Mouse (Mus musculus) kidney, embryonic 15.5 days (tissue): ENCODE data around the gene Pdgfb. TPM values are rescaled to one million over a fixed set of nuclear protein-coding genes. Genes with fewer than 3 reads are reported as not detected.

Experiments
- ATAC-seq: fragments of 200-750 bp; cut with Nextera tagmentation; replicated peaks from 2 replicates; pipeline ENCODE4 v1.8.0; 2017; ENCODE audit warnings: moderate TSS enrichment; ENCODE audit not compliant: low FRiP score
- H3K27ac ChIP-seq: fragments of 300-500 bp; sonication (generic); 2 replicates; pipeline ENCODE4 v1.5.1; 2015; ENCODE audit warnings: mild to moderate bottlenecking, inconsistent platforms
- H3K27me3 ChIP-seq: fragments of 300-500 bp; sonication (generic); 2 replicates; pipeline ENCODE4 v1.6.1; 2015; ENCODE audit warnings: inconsistent platforms
- H3K36me3 ChIP-seq: fragments of 300-500 bp; sonication (generic); 2 replicates; pipeline ENCODE4 v1.6.1; 2015; ENCODE audit warnings: inconsistent platforms
- H3K4me1 ChIP-seq: fragments of 300-500 bp; sonication (generic); 2 replicates; pipeline ENCODE4 v1.6.1; 2015; ENCODE audit warnings: inconsistent platforms
- H3K4me2 ChIP-seq: fragments of 300-500 bp; sonication (generic); 2 replicates; pipeline ENCODE4 v1.6.1; 2015; ENCODE audit warnings: moderate library complexity, mild to moderate bottlenecking, inconsistent platforms
- H3K4me3 ChIP-seq: fragments of 300-500 bp; sonication (generic); replicated peaks from 2 replicates; pipeline ENCODE4 v1.5.1; 2015; ENCODE audit warnings: mild to moderate bottlenecking, inconsistent platforms
- H3K9ac ChIP-seq: fragments of 300-500 bp; sonication (generic); 2 replicates; pipeline ENCODE4 v1.6.1; 2015; ENCODE audit warnings: mild to moderate bottlenecking, inconsistent platforms
- H3K9me3 ChIP-seq: fragments of 300-500 bp; sonication (generic); replicated peaks from 2 replicates; pipeline ENCODE4 v1.6.1; 2016; ENCODE audit warnings: inconsistent platforms
- WGBS: fragments of 180-500 bp; shearing (Covaris S2); methylation state at CpG from one replicate; pipeline ENCODE4 v1.1.7; 2015; ENCODE audit warnings: mixed read lengths; 5-methylcytosine and 5-hydroxymethylcytosine counted together
- microRNA-seq: library from miRNA; unstranded; fragments of <30 nt; microRNA quantifications from one replicate; pipeline ENCODE4, GENCODE M21; 2016
- polyA plus RNA-seq: library from polyadenylated mRNA; unstranded; fragments of >200 nt; fragmentation: Nextera tagmentation; extraction: Ambion mirVana; gene quantifications from 2 replicates; pipeline ENCODE4 v1.2.1, GENCODE M21; 2015

The Pdgfb gene
- polyA plus RNA-seq, 1 experiment from 2014 or later: 5.1 TPM

GRCm38 (mm10) chr15:79950250-79951025, 64.3 kb downstream of the Pdgfb start:
- ATAC-seq: peak; percentile 63
- H3K4me1 ChIP-seq: peaks cover 45% of the 10 kb centered on the region
- H3K9ac ChIP-seq: peak overlapping the region; percentile 12
- H3K4me3 ChIP-seq: peak overlapping the region; percentile 37
- H3K36me3 ChIP-seq: no peaks in the 10 kb centered on the region
- H3K27ac ChIP-seq: peak overlapping the region; percentile 77
- H3K9me3 ChIP-seq: no peaks in the 10 kb centered on the region
- H3K27me3 ChIP-seq: 0 out of 2 replicates have a peak, but pooled peaks cover 3% of the 10 kb centered on the region
- peak overlapping the region; percentile 73 for H3K4me2 ChIP-seq
- 2% methylated on average over 24 of the region's 24 CpGs for WGBS

- H3K4me3 ChIP-seq: no peak overlapping the region
- no peaks in the 10 kb centered on the region for H3K36me3 ChIP-seq
- ATAC-seq: no peak
- 74% methylated on average over 6 of the region's 6 CpGs for WGBS
- H3K4me1 ChIP-seq: peaks cover 37% of the 10 kb centered on the region
- H3K27me3 ChIP-seq: no peaks in the 10 kb centered on the region
- no peaks in the 10 kb centered on the region for H3K9me3 ChIP-seq
- H3K27ac ChIP-seq: no peak overlapping the region
- H3K4me2 ChIP-seq: no peak overlapping the region
- H3K9ac ChIP-seq: no peak overlapping the region
Observed at GRCm38 (mm10) chr15:79947681-79948080, 67.1 kb downstream of the Pdgfb start.

GRCm38 (mm10) chr15:79946790-79947189, 68.0 kb downstream of the Pdgfb start:
- 64% methylated on average over 9 of the region's 9 CpGs for whole genome bisulfite sequencing
- ATAC-seq: no peak

GRCm38 (mm10) chr15:79946022-79946421, 68.8 kb downstream of the Pdgfb start:
- H3K36me3 ChIP-seq: no peaks in the 10 kb centered on the region
- no peak overlapping the region for H3K9ac ChIP-seq
- H3K9me3 ChIP-seq: no peaks in the 10 kb centered on the region
- H3K4me1 ChIP-seq: peaks cover 20% of the 10 kb centered on the region
- WGBS: 10% methylated on average over 4 of the region's 4 CpGs
- no peak overlapping the region for H3K27ac ChIP-seq
- no peaks in the 10 kb centered on the region for H3K27me3 ChIP-seq
- no peak overlapping the region for H3K4me3 ChIP-seq
- peak; percentile 87 for ATAC-seq
- no peak overlapping the region for H3K4me2 ChIP-seq

More at GRCm38 (mm10) chr15:79946790-79947189, 68.0 kb downstream of the Pdgfb start:
- no peak overlapping the region for H3K4me2 ChIP-seq
- peaks cover 28% of the 10 kb centered on the region for H3K4me1 ChIP-seq
- no peak overlapping the region for H3K9ac ChIP-seq
- H3K27me3 ChIP-seq: no peaks in the 10 kb centered on the region
- H3K4me3 ChIP-seq: no peak overlapping the region
- no peak overlapping the region for H3K27ac ChIP-seq
- H3K36me3 ChIP-seq: no peaks in the 10 kb centered on the region
- H3K9me3 ChIP-seq: no peaks in the 10 kb centered on the region

Small RNA genes lying within 50 kb of the gene (microRNA-seq; reads per million reads assigned to microRNA genes)
- gene Mir7213: 1.2 reads per million

Other genes with a start within 250 kb of the Pdgfb start
- gene Dnal4, start 237.1 kb downstream of the Pdgfb start, polyA plus RNA-seq: 58.3 and 67.4 TPM in 2 replicates
- 2.0 and 2.4 TPM in 2 replicates for gene Nptxr, start 210.2 kb downstream of the Pdgfb start, polyA plus RNA-seq
- gene Npcd, start 180.7 kb downstream of the Pdgfb start, polyA plus RNA-seq: not detected in 2 replicates
- gene Cbx6, start 180.3 kb downstream of the Pdgfb start, polyA plus RNA-seq: 45.5 and 50.4 TPM in 2 replicates
- 29.3 and 31.0 TPM in 2 replicates for gene Apobec3, start 123.3 kb downstream of the Pdgfb start, polyA plus RNA-seq
- gene Cbx7, start 43.9 kb downstream of the Pdgfb start, polyA plus RNA-seq: 2.9 and 3.0 TPM in 2 replicates
- 10.9 and 11.2 TPM in 2 replicates for gene Syngr1, start 76.4 kb upstream of the Pdgfb start, polyA plus RNA-seq
- 1,112 and 1,115 TPM in 2 replicates for gene Rpl3, start 76.9 kb upstream of the Pdgfb start, polyA plus RNA-seq
- 34.6 and 39.1 TPM in 2 replicates for gene Tab1, start 118.2 kb upstream of the Pdgfb start, polyA plus RNA-seq
- gene Mgat3, start 158.7 kb upstream of the Pdgfb start, polyA plus RNA-seq: 6.4 and 7.3 TPM in 2 replicates
- 35.3 and 37.6 TPM in 2 replicates for gene Mief1, start 219.0 kb upstream of the Pdgfb start, polyA plus RNA-seq
- gene AC140267.1, start 220.9 kb upstream of the Pdgfb start, polyA plus RNA-seq: not detected in 2 replicates
- 127 and 131 TPM in 2 replicates for gene Atf4, start 240.2 kb upstream of the Pdgfb start, polyA plus RNA-seq
- 57.3 and 58.8 TPM in 2 replicates for gene Rps19bp1, start 249.3 kb upstream of the Pdgfb start, polyA plus RNA-seq